Mouse (Mus musculus): Measurements from ENCODE around the gene Magi2. TPM values are rescaled to one million over a fixed set of nuclear protein-coding genes. Genes with fewer than 3 reads are reported as not detected.

Magi2 gene
- polyA plus RNA-seq, 1 experiment = 52.8 TPM

DNA sequence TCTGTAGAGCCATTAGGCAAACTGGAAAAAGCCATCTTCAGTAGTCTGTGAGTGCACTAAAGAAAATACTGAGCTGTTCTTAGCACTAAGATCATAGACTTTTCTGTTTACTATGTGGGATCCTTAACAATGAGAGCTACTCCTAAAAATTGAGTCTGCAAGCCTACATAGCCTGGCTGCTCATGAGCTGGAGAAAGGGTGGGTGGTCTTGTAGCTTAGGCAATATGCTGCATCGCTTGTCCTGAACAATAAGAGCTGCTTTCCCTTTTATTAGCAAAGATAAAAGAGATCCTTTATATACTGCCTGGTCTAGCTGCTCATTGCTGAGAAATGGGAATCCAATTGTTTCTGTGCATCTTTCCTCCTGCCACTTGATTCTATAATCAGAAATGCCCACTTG lies 841.7 kb downstream of the Magi2 start:
- peaks cover 3% of the 10 kb centered on the region; the same call in 1 of the 2 replicates for H3K4me1 ChIP-seq (ENCODE audit: control insufficient read depth, insufficient read depth, low read length)
- TF ChIP-seq POLR2A (IDR thresholded peaks at IDR 0.05; ENCODE audit: extremely low read depth, insufficient read depth, low read length) = no peak
- no peak overlapping the region for H3K27ac ChIP-seq (ENCODE audit: insufficient read depth, low read length)

DNA sequence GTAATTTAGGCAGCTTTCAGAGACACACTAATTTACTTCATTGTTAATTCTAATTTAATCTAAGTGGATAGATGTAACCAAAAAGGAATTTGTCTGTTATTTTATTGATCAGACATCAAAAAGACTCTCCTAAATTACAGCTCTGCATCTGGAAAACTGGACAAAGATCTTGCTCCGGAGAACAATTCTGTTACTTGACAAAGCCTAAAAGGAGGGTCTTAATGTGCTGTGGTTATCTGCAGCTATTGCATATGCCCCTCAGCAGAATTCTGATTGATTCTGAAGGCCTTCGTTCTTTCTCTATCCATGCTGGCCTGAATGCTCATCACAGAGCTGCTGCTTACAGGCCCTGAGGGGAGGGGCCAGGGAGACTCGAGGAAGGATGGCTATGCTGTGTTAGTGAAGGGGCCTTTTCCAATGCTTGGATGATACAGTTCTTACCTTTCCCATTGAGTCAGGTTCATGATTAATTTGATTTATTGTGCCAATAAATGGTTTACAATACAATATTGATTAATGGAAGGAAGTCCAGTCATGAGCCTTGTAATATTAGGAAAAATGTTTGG lies 842.2 kb downstream of the Magi2 start:
- Histone ChIP-seq H3K4me1 (ENCODE audit: control insufficient read depth, insufficient read depth, low read length) (peaks cover 3% of the 10 kb centered on the region; the same call in 1 of the 2 replicates), H3K27ac (ENCODE audit: insufficient read depth, low read length) (no peak overlapping the region), H3K4me3 (ENCODE audit: insufficient read depth, low read length) (no peak overlapping the region)
- TF ChIP-seq POLR2A (IDR thresholded peaks at IDR 0.05; ENCODE audit: extremely low read depth, insufficient read depth, low read length) (no peak), CTCF (IDR thresholded peaks at IDR 0.05; ENCODE audit: extremely low read depth, insufficient read depth, low read length) (no peak)

More for the DNA sequence above, 841.7 kb downstream of the Magi2 start:
- H3K4me3 ChIP-seq (ENCODE audit: insufficient read depth, low read length) = no peak overlapping the region

DNA sequence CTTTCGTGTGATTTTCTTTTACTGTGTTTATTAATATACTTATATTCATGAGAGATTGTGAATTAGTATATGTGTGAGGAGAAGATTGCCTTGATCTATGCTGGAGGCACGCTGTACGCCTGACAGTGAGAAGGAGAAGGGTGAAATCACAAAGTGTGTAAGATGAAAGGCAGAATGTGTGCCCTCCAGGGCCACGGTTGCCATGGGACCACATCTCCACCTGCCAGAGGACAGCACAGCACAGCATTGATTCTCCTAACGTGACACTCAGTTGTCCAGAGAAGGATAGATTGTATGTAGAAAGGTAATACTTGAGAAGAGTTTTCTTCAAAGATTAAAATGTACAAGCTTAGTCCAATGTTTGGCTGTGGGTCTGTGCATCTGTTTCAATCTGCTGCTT lies 847.3 kb downstream of the Magi2 start:
- TF ChIP-seq CTCF (IDR thresholded peaks at IDR 0.05; ENCODE audit: extremely low read depth, insufficient read depth, low read length) = no peak
- no peak for TF ChIP-seq POLR2A (IDR thresholded peaks at IDR 0.05; ENCODE audit: extremely low read depth, insufficient read depth, low read length)
- Histone ChIP-seq H3K4me3 (ENCODE audit: insufficient read depth, low read length) (no peak overlapping the region), H3K4me1 (ENCODE audit: control insufficient read depth, insufficient read depth, low read length) (0 out of 2 replicates have a peak, but pooled peaks cover 2% of the 10 kb centered on the region), H3K27ac (ENCODE audit: insufficient read depth, low read length) (no peak overlapping the region)

DNA sequence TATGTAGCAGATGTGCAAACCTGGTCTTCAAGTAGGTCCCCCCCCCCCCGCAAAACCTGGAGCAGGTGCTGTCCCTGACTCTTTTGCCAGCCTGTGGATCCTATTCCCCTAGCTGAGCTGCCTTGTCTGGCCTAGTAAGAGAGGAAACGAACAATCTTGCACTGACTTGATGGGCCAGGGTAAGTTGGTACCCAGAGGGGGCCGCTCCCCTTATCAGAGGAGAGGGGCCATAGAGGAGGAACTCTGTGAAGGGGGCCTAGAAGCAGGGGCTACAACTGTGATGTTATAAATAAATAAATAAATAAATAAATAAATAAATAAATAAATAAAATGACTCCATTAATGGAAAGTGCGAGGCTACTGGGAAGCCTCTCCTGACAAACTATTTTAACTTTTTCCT lies 848.0 kb downstream of the Magi2 start:
- H3K27ac ChIP-seq (ENCODE audit: insufficient read depth, low read length) = no peak overlapping the region
- TF ChIP-seq CTCF (IDR thresholded peaks at IDR 0.05; ENCODE audit: extremely low read depth, insufficient read depth, low read length) (no peak), POLR2A (IDR thresholded peaks at IDR 0.05; ENCODE audit: extremely low read depth, insufficient read depth, low read length) (no peak)
- H3K4me1 ChIP-seq (ENCODE audit: control insufficient read depth, insufficient read depth, low read length) = 0 out of 2 replicates have a peak, but pooled peaks cover 2% of the 10 kb centered on the region
- H3K4me3 ChIP-seq (ENCODE audit: insufficient read depth, low read length) = no peak overlapping the region

DNA sequence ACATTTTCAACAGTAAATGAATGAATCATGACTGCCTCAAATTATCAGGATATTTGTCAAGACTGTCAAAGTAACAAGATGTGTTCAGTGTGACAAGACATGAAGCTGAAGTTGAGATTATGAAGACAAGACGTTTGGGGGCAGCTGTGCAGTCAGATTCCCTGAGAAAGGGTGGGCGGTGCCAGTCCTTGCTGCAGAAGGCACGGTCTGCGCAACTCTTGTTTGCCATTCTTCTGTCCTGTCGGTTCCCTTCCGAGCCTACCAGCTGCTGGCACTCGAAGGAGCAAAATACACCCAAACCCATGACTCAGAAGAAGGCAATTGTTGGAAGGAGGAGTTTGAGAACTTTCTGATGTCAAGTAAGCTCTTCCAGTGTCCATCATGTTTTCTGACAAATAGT lies 852.1 kb downstream of the Magi2 start:
- H3K4me3 ChIP-seq (ENCODE audit: insufficient read depth, low read length) = no peak overlapping the region
- TF ChIP-seq CTCF (IDR thresholded peaks at IDR 0.05; ENCODE audit: extremely low read depth, insufficient read depth, low read length) (no peak), POLR2A (IDR thresholded peaks at IDR 0.05; ENCODE audit: extremely low read depth, insufficient read depth, low read length) (no peak)
- H3K27ac ChIP-seq (ENCODE audit: insufficient read depth, low read length) = no peak overlapping the region
- peaks cover 3% of the 10 kb centered on the region; the same call in 1 of the 2 replicates for H3K4me1 ChIP-seq (ENCODE audit: control insufficient read depth, insufficient read depth, low read length)

DNA sequence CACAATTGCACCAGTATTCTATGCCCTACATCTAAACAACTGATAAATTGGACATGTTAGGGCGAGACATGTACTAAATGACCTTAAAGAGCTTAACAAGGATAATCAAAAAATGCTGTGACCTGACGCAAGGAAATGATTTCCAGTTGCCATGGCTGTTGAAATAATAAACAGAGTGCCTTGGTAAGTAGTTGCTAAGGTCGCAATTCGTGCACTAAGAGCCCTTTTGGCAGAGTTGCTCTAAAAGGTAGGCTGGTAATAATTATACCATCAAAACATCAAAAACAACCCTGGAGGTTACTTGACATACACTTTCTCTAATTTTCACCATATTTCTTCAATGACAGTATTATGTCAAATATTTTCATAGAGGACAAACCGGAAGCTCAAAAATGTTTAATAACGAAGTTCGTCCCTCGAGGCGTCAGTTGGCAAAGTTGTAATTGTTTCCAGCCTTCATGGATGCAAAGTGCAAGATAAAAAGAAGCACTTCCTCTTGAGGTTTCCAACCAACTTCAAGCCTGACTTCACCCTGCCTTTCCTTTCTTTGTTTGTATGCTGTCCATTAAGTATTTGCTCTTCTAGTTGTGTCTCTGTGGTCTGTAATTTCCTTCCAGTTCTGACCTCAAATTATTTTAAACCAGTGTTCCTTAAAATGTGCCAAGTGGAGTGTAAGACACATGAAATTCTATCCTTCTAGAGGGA lies 853.9 kb downstream of the Magi2 start:
- TF ChIP-seq POLR2A (IDR thresholded peaks at IDR 0.05; ENCODE audit: extremely low read depth, insufficient read depth, low read length) = no peak
- no peak for TF ChIP-seq CTCF (IDR thresholded peaks at IDR 0.05; ENCODE audit: extremely low read depth, insufficient read depth, low read length)
- H3K27ac ChIP-seq (ENCODE audit: insufficient read depth, low read length) = no peak overlapping the region
- peaks cover 1% of the 10 kb centered on the region; the same call in 1 of the 2 replicates for H3K4me1 ChIP-seq (ENCODE audit: control insufficient read depth, insufficient read depth, low read length)
- no peak overlapping the region for H3K4me3 ChIP-seq (ENCODE audit: insufficient read depth, low read length)

DNA sequence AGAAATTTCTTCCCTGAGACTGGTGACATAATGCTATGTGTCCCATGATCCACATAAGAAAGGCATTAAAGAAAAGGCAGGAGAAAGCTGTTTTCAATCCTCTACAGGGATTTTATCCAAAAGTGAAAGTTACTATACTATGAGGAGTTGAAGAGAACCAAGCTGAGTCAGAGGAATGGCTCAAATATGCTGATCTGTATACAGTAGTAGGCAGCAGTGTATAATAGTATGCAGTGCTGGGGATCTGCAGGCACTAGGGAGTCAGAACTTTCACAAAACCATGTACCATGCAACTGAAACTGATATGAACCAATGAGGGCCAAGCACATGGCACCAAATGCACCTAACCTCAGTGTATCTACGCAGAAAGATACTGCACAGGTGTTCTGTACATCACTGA lies 855.5 kb downstream of the Magi2 start:
- TF ChIP-seq POLR2A (IDR thresholded peaks at IDR 0.05; ENCODE audit: extremely low read depth, insufficient read depth, low read length) (no peak), CTCF (IDR thresholded peaks at IDR 0.05; ENCODE audit: extremely low read depth, insufficient read depth, low read length) (no peak)
- H3K4me1 ChIP-seq (ENCODE audit: control insufficient read depth, insufficient read depth, low read length) = peaks cover 1% of the 10 kb centered on the region; the same call in 1 of the 2 replicates
- no peak overlapping the region for H3K27ac ChIP-seq (ENCODE audit: insufficient read depth, low read length)
- no peak overlapping the region for H3K4me3 ChIP-seq (ENCODE audit: insufficient read depth, low read length)

DNA sequence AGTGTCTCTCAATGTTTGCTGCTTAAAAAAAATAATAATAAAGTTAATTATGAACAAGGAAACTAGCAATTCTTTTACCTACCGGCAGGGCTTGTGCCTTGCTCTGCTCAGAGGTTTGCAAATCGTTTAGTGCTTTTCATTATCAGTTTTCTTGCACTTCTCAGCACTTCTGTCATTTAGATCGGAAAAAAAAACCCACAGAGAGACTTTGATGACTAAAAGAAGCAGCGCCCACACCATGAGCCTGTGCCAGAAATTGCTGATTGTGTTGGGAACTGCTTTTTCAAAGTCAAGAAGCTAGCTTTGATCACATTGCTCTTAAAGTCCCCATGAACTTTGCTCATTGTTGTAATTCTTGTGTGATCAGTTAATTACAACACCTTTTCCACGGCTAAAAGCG lies 860.2 kb downstream of the Magi2 start:
- H3K4me1 ChIP-seq (ENCODE audit: control insufficient read depth, insufficient read depth, low read length) = peaks cover 1% of the 10 kb centered on the region; the same call in 1 of the 2 replicates
- TF ChIP-seq POLR2A (IDR thresholded peaks at IDR 0.05; ENCODE audit: extremely low read depth, insufficient read depth, low read length) (no peak), CTCF (IDR thresholded peaks at IDR 0.05; ENCODE audit: extremely low read depth, insufficient read depth, low read length) (no peak)
- H3K4me3 ChIP-seq (ENCODE audit: insufficient read depth, low read length) = no peak overlapping the region
- no peak overlapping the region for H3K27ac ChIP-seq (ENCODE audit: insufficient read depth, low read length)

DNA sequence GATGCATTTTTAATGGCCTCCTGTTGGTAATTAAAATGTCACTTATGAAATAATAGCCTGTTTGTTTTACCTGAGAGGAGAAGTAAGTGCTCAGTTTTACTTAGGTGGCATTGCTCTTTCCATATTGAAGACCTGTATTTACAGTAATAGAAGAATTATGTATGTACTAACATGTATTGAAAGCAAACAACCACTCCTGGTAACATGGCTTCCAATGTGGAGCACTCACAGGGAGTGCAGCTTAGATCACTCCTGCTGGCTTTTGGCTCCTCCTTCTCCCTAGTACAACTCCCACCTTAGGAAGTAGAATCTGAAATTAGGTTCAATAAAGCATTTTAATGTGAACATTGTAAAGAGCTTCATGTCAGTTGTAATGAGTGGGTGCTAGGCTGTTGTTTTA lies 877.0 kb downstream of the Magi2 start:
- TF ChIP-seq POLR2A (IDR thresholded peaks at IDR 0.05; ENCODE audit: extremely low read depth, insufficient read depth, low read length) (no peak), CTCF (IDR thresholded peaks at IDR 0.05; ENCODE audit: extremely low read depth, insufficient read depth, low read length) (no peak)
- Histone ChIP-seq H3K27ac (ENCODE audit: insufficient read depth, low read length) (no peak overlapping the region), H3K4me1 (ENCODE audit: control insufficient read depth, insufficient read depth, low read length) (peaks cover 7% of the 10 kb centered on the region), H3K4me3 (ENCODE audit: insufficient read depth, low read length) (no peak overlapping the region)

DNA sequence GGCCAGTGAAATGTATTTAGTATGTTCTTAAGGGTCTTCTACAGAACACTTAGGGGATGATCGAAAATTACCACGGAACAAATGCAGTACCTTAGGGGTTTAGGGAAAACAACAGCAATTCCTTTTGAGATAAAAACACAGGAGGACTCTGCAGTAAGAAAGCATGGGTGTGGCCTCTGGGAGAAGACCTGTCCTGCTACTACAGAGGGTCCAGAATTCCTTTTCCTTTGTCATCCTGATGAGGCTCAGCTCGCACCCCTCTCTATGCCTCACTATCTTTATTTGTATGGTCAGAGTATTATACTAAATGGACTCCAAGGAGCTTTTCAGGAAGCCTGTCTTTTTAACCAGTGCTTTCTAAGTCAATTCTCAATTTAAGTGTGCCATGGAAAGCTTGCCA lies 877.7 kb downstream of the Magi2 start:
- TF ChIP-seq POLR2A (IDR thresholded peaks at IDR 0.05; ENCODE audit: extremely low read depth, insufficient read depth, low read length) (no peak), CTCF (IDR thresholded peaks at IDR 0.05; ENCODE audit: extremely low read depth, insufficient read depth, low read length) (no peak)
- peaks cover 7% of the 10 kb centered on the region for H3K4me1 ChIP-seq (ENCODE audit: control insufficient read depth, insufficient read depth, low read length)
- H3K4me3 ChIP-seq (ENCODE audit: insufficient read depth, low read length) = no peak overlapping the region
- H3K27ac ChIP-seq (ENCODE audit: insufficient read depth, low read length) = no peak overlapping the region
